Mouse (Mus musculus) lung, embryonic 14.5 days (tissue): ENCODE measurements around the gene H2al1m. TPM values are rescaled to one million over a fixed set of nuclear protein-coding genes. Genes with fewer than 3 reads are reported as not detected.
"Not testable (repeated sequence)": the region's sequence is repeated elsewhere in the genome, so short reads cannot be mapped to it uniquely, and the experiment has no call there.

Experiments used
- ATAC-seq: fragments of 200-750 bp; cut with Nextera tagmentation; 2 replicates; pipeline ENCODE4 v1.8.0; 2017; ENCODE audit warnings: mild to moderate bottlenecking, moderate TSS enrichment, moderate library complexity; ENCODE audit not compliant: insufficient read depth
- DNase-seq: peaks from one replicate; pipeline ENCODE4 v3.0.0-alpha.2; 2015
- H3K27ac ChIP-seq: fragments of 300-500 bp; sonication (generic); 2 replicates; pipeline ENCODE4 v1.5.1; 2014; ENCODE audit warnings: low read depth, mild to moderate bottlenecking, moderate library complexity
- H3K27me3 ChIP-seq: fragments of 300-500 bp; sonication (generic); 2 replicates; pipeline ENCODE4 v1.6.1; 2014; ENCODE audit warnings: low read length, control low read depth; ENCODE audit not compliant: insufficient read depth
- H3K36me3 ChIP-seq: fragments of 300-500 bp; sonication (generic); 2 replicates; pipeline ENCODE4 v1.6.1; 2014; ENCODE audit warnings: control low read depth; ENCODE audit not compliant: insufficient read depth
- H3K4me1 ChIP-seq: fragments of 300-500 bp; sonication (generic); 2 replicates; pipeline ENCODE4 v1.6.1; 2014; ENCODE audit warnings: antibody characterized with exemption, control low read depth; ENCODE audit not compliant: insufficient read depth
- H3K4me2 ChIP-seq: fragments of 300-500 bp; sonication (generic); 2 replicates; pipeline ENCODE4 v1.6.1; 2014; ENCODE audit warnings: mild to moderate bottlenecking
- H3K4me3 ChIP-seq: fragments of 300-500 bp; sonication (generic); 2 replicates; pipeline ENCODE4 v1.5.1; 2014; ENCODE audit warnings: low read depth, low read length
- H3K9ac ChIP-seq: fragments of 300-500 bp; sonication (generic); 2 replicates; pipeline ENCODE4 v1.6.1; 2014
- H3K9me3 ChIP-seq: fragments of 300-500 bp; sonication (generic); 2 replicates; pipeline ENCODE4 v1.6.1; 2016; ENCODE audit warnings: low read depth, low read length, control low read depth
- CTCF ChIP-seq: IDR thresholded peaks from 2 replicates; pipeline ENCODE4 v1.5.1; 2016; ENCODE audit warnings: antibody characterized with exemption, low read depth
- WGBS: fragments of 180-500 bp; shearing (Covaris S2); extraction: QIAGEN DNeasy Blood & Tissue Kit; methylation state at CpG from one replicate; pipeline ENCODE4 v1.1.7; 2014; 5-methylcytosine and 5-hydroxymethylcytosine counted together
- polyA plus RNA-seq: library from polyadenylated mRNA; unstranded; fragments of >200 nt; fragmentation: Nextera tagmentation; extraction: Ambion mirVana; gene quantifications from 2 replicates; pipeline ENCODE4 v1.2.1, GENCODE M21; 2014

H2al1m gene
- not detected in 2 replicates for polyA plus RNA-seq

- not testable (repeated sequence) for H3K27me3 ChIP-seq, DNase-seq, H3K9ac ChIP-seq, H3K36me3 ChIP-seq, ATAC-seq, H3K4me2 ChIP-seq, H3K4me3 ChIP-seq, H3K9me3 ChIP-seq, H3K27ac ChIP-seq, H3K4me1 ChIP-seq
- no CpG with 5 or more reads among the region's 1 CpGs for WGBS
These were observed at the start of gene H2al1m for GRCm38 (mm10) chrX:9283464-9283863. Gene H2al1m (plus strand): TSS chrX:9283764.

DNA sequence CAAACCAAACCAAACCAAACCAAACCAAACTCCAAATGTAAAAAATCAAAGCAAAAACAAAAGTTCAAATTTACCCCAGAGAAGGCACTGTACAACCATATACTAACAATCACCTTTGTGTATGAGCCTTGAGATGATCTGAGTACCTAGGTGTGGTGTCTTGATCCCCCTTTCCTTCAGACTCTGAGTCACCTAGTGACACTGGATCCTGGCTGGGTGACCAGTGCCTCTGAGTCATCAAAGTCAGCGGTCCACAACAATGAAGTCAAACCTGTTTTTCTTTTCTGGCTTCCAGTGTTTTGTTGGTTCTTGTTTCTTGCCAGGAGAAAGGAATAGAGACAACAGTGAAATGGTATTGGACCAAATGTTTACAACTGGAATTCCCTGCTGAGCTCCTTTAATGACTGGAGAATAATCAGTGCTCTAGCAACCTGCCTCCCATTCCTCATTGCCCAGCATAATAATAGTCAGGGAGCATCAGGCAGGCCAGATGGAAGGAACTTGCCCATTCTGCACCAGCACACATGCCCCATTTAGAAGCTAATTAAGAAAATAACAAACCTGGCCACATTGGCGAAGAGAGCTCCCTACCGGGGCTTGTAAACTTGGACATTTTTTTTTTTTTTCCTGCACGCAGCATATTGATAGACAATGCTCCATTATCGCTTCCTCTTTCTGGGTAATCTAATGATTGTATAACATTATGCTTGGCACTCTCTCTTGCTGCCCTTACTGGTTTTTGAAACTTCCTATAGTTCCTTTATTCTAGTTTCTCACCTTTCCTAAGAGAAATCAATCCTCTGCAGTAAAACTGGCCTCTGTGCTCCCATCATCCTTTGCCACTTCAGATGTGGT is 42.6 kb upstream of the H2al1m start:
- Histone ChIP-seq H3K9ac (no peak overlapping the region), H3K27ac (no peak overlapping the region), H3K4me3 (no peak overlapping the region), H3K4me2 (no peak overlapping the region), H3K27me3 (no peaks in the 10 kb centered on the region), H3K36me3 (no peaks in the 10 kb centered on the region), H3K4me1 (no peaks in the 10 kb centered on the region), H3K9me3 (no peaks in the 10 kb centered on the region)
- DNase-seq (no peak), ATAC-seq (no peak)
- WGBS = 84% methylated on average over 5 of the region's 5 CpGs
- TF ChIP-seq CTCF = no peak

GRCm38 (mm10) chrX:9243381-9243864 is 40.1 kb upstream of the H2al1m start:
- Histone ChIP-seq H3K9ac (no peak overlapping the region), H3K36me3 (no peaks in the 10 kb centered on the region), H3K27me3 (no peaks in the 10 kb centered on the region), H3K4me2 (no peak overlapping the region), H3K4me3 (no peak overlapping the region), H3K4me1 (no peaks in the 10 kb centered on the region), H3K9me3 (no peaks in the 10 kb centered on the region), H3K27ac (no peak overlapping the region)
- ATAC-seq (peak; percentile 63; the same call in 1 of the 2 replicates), DNase-seq (peak; percentile 80)
- 33% methylated on average over 8 of the region's 8 CpGs for WGBS
- TF ChIP-seq CTCF = no peak

DNA sequence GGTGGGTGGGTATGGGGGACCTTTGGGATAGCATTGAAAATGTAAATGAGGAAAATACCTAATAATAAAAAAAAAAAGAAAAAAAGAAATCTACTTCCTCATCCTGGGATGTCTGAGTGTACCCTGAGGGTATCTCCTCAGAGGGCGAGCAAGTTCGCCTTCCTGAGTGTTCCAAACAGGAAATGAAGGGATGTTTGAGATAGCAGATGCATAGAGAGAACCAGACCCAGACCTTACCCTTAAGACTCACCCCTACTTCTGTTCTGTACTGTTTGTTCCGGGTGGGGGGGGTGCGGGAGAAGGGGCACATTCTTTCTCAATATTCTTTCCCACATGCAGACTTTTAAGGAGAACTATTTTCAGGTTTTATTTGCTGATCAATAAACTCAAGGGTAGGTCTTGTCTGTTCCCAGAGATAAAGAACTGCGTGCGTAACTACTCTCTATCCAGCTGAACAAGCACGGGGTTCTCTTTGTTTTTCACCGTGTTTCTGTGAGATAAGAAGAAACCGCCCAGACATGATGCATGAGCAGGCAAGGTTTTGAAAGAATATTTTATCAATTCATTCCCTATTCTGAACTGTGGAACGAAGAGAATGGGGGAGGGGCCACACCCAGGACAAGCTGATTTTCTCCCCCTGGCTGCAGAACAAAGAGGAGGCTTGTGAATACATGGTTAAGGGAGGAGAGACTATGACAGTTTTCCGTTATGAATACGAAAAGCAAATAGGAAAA is 38.8 kb upstream of the H2al1m start:
- no peaks in the 10 kb centered on the region for H3K4me1 ChIP-seq
- H3K9me3 ChIP-seq = no peaks in the 10 kb centered on the region
- H3K27me3 ChIP-seq = no peaks in the 10 kb centered on the region
- no peaks in the 10 kb centered on the region for H3K36me3 ChIP-seq
- H3K4me2 ChIP-seq = no peak overlapping the region
- ATAC-seq (peak; percentile 47; the same call in 1 of the 2 replicates), DNase-seq (no peak)
- no peak overlapping the region for H3K9ac ChIP-seq
- TF ChIP-seq CTCF = no peak
- 46% methylated on average over 12 of the region's 12 CpGs for WGBS
- H3K27ac ChIP-seq = no peak overlapping the region
- no peak overlapping the region for H3K4me3 ChIP-seq

- no peak overlapping the region for H3K4me3 ChIP-seq
- ATAC-seq (no peak), DNase-seq (no peak)
These were observed 34.7 kb upstream of the H2al1m start for GRCm38 (mm10) chrX:9248911-9249310.

DNA sequence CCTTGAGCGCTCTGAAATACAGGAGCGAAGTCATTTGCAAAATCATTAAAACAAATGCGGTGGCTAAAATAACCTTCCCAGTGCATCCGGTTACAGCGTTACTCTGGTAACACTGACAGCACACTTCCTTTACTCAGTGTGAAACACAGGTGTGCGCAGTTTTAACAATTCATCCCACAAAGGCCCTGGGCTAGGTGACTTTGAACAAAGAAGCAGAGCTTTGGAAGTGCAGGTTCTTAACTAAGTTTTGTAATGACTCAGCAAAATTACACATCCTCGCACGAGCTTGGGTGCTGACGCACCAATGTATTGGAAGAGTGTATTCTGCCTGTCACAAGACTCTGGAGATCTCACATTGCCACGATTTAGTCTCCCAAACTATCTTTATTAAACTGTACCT is 29.6 kb upstream of the H2al1m start:
- Histone ChIP-seq H3K9me3 (no peaks in the 10 kb centered on the region), H3K4me2 (no peak overlapping the region), H3K27ac (no peak overlapping the region), H3K36me3 (no peaks in the 10 kb centered on the region), H3K9ac (no peak overlapping the region), H3K4me1 (no peaks in the 10 kb centered on the region), H3K27me3 (no peaks in the 10 kb centered on the region), H3K4me3 (no peak overlapping the region)
- WGBS = 71% methylated on average over 10 of the region's 10 CpGs
- DNase-seq (no peak), ATAC-seq (no peak)
- no peak for TF ChIP-seq CTCF

More at GRCm38 (mm10) chrX:9248911-9249310, 34.7 kb upstream of the H2al1m start:
- no peaks in the 10 kb centered on the region for H3K4me1 ChIP-seq
- no peak for TF ChIP-seq CTCF
- H3K36me3 ChIP-seq = no peaks in the 10 kb centered on the region
- no peak overlapping the region for H3K9ac ChIP-seq
- no peak overlapping the region for H3K4me2 ChIP-seq
- no peaks in the 10 kb centered on the region for H3K9me3 ChIP-seq
- WGBS = 42% methylated on average over 5 of the region's 5 CpGs
- H3K27me3 ChIP-seq = no peaks in the 10 kb centered on the region
- H3K27ac ChIP-seq = no peak overlapping the region

GRCm38 (mm10) chrX:9254901-9255300 is 28.7 kb upstream of the H2al1m start:
- no peak for ATAC-seq
- H3K9ac ChIP-seq = no peak overlapping the region
- DNase-seq = no peak
- H3K27me3 ChIP-seq = no peaks in the 10 kb centered on the region
- WGBS = 83% methylated on average over 3 of the region's 3 CpGs
- no peaks in the 10 kb centered on the region for H3K36me3 ChIP-seq
- no peak overlapping the region for H3K4me2 ChIP-seq
- H3K27ac ChIP-seq = no peak overlapping the region
- H3K4me3 ChIP-seq = no peak overlapping the region
- H3K9me3 ChIP-seq = no peaks in the 10 kb centered on the region
- no peaks in the 10 kb centered on the region for H3K4me1 ChIP-seq
- no peak for TF ChIP-seq CTCF
